Mouse (Mus musculus): ENCODE results near the gene Smad3. TPM values are rescaled to one million over a fixed set of nuclear protein-coding genes. Genes with fewer than 3 reads are reported as not detected.

Smad3 gene
- polyA plus RNA-seq, 1 experiment = 6.3 TPM

DNA sequence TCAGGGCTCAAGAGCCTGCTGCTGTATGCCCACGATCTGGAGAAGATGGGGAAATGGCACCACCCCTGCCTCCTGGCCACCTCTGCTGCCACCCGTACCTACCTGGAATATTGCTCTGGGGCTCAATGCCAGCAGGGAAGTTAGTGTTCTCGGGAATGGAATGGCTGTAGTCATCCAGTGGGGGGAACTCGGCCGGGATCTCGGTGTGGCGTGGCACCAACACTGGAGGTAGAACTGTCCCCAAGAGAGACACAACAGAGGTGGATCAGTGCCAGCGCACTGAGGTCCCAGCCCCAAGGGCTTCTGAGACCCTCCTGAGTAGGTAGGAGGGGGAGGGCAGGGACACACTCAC lies 90.4 kb downstream of the Smad3 start:
- TF ChIP-seq MAX (IDR thresholded peaks at IDR 0.05) (no peak), MYOG (IDR thresholded peaks at IDR 0.05; ENCODE audit: control insufficient read depth, extremely low read depth, insufficient read length) (no peak), USF1 (IDR thresholded peaks at IDR 0.05; ENCODE audit: low read depth) (no peak), CEBPB (IDR thresholded peaks at IDR 0.05; ENCODE audit: low read depth) (no peak), CTCF (IDR thresholded peaks at IDR 0.05; ENCODE audit: control insufficient read depth, insufficient read depth, insufficient read length) (no peak), MYOD1 (IDR thresholded peaks at IDR 0.05; ENCODE audit: control insufficient read depth, insufficient read length, low read depth) (no peak), FOSL1 (IDR thresholded peaks at IDR 0.05; ENCODE audit: insufficient read depth, low read length, poor library complexity, severe bottlenecking) (no peak)
- Histone ChIP-seq H3K79me3 (ENCODE audit: low read depth) (peaks cover 3% of the 10 kb centered on the region), H3K27me3 (ENCODE audit: control insufficient read depth, insufficient read depth, insufficient read length) (no peaks in the 10 kb centered on the region), H3K4me3 (ENCODE audit: insufficient read depth, poor library complexity, severe bottlenecking) (no peak overlapping the region), H3K79me2 (ENCODE audit: control insufficient read depth, insufficient read depth) (peaks cover 3% of the 10 kb centered on the region), H3ac (ENCODE audit: control insufficient read depth, insufficient read length, low read depth) (no peak overlapping the region), H3K36me3 (ENCODE audit: control insufficient read depth, insufficient read depth) (no peaks in the 10 kb centered on the region)

GRCm38 (mm10) chr9:63666612-63667372 lies 91.0 kb downstream of the Smad3 start:
- H3K79me3 ChIP-seq (ENCODE audit: low read depth) = peaks cover 2% of the 10 kb centered on the region
- no peaks in the 10 kb centered on the region for H3K79me2 ChIP-seq (ENCODE audit: control insufficient read depth, insufficient read depth)
- H3ac ChIP-seq (ENCODE audit: control insufficient read depth, insufficient read length, low read depth) = no peak overlapping the region
- no peaks in the 10 kb centered on the region for H3K36me3 ChIP-seq (ENCODE audit: control insufficient read depth, insufficient read depth)
- no peaks in the 10 kb centered on the region for H3K27me3 ChIP-seq (ENCODE audit: control insufficient read depth, insufficient read depth, insufficient read length)
- H3K4me3 ChIP-seq (ENCODE audit: insufficient read depth, poor library complexity, severe bottlenecking) = no peak overlapping the region
- TF ChIP-seq MAX (IDR thresholded peaks at IDR 0.05) (no peak), FOSL1 (IDR thresholded peaks at IDR 0.05; ENCODE audit: insufficient read depth, low read length, poor library complexity, severe bottlenecking) (no peak), CTCF (IDR thresholded peaks at IDR 0.05; ENCODE audit: control insufficient read depth, insufficient read depth, insufficient read length) (no peak), CEBPB (IDR thresholded peaks at IDR 0.05; ENCODE audit: low read depth) (no peak), MYOG (IDR thresholded peaks at IDR 0.05; ENCODE audit: control insufficient read depth, extremely low read depth, insufficient read length) (no peak), USF1 (IDR thresholded peaks at IDR 0.05; ENCODE audit: low read depth) (no peak), MYOD1 (IDR thresholded peaks at IDR 0.05; ENCODE audit: control insufficient read depth, insufficient read length, low read depth) (no peak)

- Histone ChIP-seq H3K79me2 (ENCODE audit: control insufficient read depth, insufficient read depth) (no peaks in the 10 kb centered on the region), H3K36me3 (ENCODE audit: control insufficient read depth, insufficient read depth) (peaks cover 3% of the 10 kb centered on the region), H3K27me3 (ENCODE audit: control insufficient read depth, insufficient read depth, insufficient read length) (no peaks in the 10 kb centered on the region), H3K4me3 (ENCODE audit: insufficient read depth, poor library complexity, severe bottlenecking) (no peak overlapping the region), H3K79me3 (ENCODE audit: low read depth) (peaks cover 2% of the 10 kb centered on the region), H3ac (ENCODE audit: control insufficient read depth, insufficient read length, low read depth) (no peak overlapping the region)
- no peak for TF ChIP-seq FOSL1 (IDR thresholded peaks at IDR 0.05; ENCODE audit: insufficient read depth, low read length, poor library complexity, severe bottlenecking)
- no peak for TF ChIP-seq USF1 (IDR thresholded peaks at IDR 0.05; ENCODE audit: low read depth)
- TF ChIP-seq MYOD1 (IDR thresholded peaks at IDR 0.05; ENCODE audit: control insufficient read depth, insufficient read length, low read depth) = peak; percentile 73
- TF ChIP-seq MYOG (IDR thresholded peaks at IDR 0.05; ENCODE audit: control insufficient read depth, extremely low read depth, insufficient read length) = no peak
- peak; percentile 32 for TF ChIP-seq MAX (IDR thresholded peaks at IDR 0.05)
- TF ChIP-seq CEBPB (IDR thresholded peaks at IDR 0.05; ENCODE audit: low read depth) = no peak
- no peak for TF ChIP-seq CTCF (IDR thresholded peaks at IDR 0.05; ENCODE audit: control insufficient read depth, insufficient read depth, insufficient read length)
Measured at GRCm38 (mm10) chr9:63664792-63665646, 92.8 kb downstream of the Smad3 start.

DNA sequence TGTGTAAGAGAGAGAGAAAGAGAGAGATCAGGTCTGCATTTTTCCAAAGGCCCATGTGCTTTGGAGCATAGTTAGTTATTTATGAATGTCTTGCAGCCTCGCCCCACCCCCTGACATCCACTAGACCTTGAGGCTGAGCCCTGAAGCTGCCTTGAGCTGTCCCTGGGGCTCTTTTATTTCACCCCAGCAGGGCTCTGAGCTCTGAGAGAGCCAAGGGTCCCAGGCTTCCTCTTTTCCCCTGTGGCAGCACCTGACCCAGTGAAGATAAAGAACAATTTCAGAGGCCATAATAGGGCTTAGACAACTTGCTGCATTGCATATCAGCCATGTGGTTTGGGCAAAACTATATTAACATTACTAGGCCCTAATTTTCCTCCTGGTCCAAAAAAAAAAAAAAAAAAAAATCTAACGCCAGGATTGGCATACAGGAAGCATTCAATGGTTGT lies 93.5 kb downstream of the Smad3 start:
- Histone ChIP-seq H3K27me3 (ENCODE audit: control insufficient read depth, insufficient read depth, insufficient read length) (no peaks in the 10 kb centered on the region), H3K79me3 (ENCODE audit: low read depth) (no peaks in the 10 kb centered on the region), H3K4me3 (ENCODE audit: insufficient read depth, poor library complexity, severe bottlenecking) (no peak overlapping the region), H3K36me3 (ENCODE audit: control insufficient read depth, insufficient read depth) (peaks cover 3% of the 10 kb centered on the region), H3ac (ENCODE audit: control insufficient read depth, insufficient read length, low read depth) (no peak overlapping the region), H3K79me2 (ENCODE audit: control insufficient read depth, insufficient read depth) (no peaks in the 10 kb centered on the region)
- TF ChIP-seq CTCF (IDR thresholded peaks at IDR 0.05; ENCODE audit: control insufficient read depth, insufficient read depth, insufficient read length) (no peak), CEBPB (IDR thresholded peaks at IDR 0.05; ENCODE audit: low read depth) (no peak), USF1 (IDR thresholded peaks at IDR 0.05; ENCODE audit: low read depth) (no peak), FOSL1 (IDR thresholded peaks at IDR 0.05; ENCODE audit: insufficient read depth, low read length, poor library complexity, severe bottlenecking) (no peak), MYOG (IDR thresholded peaks at IDR 0.05; ENCODE audit: control insufficient read depth, extremely low read depth, insufficient read length) (no peak), MAX (IDR thresholded peaks at IDR 0.05) (no peak), MYOD1 (IDR thresholded peaks at IDR 0.05; ENCODE audit: control insufficient read depth, insufficient read length, low read depth) (no peak)

DNA sequence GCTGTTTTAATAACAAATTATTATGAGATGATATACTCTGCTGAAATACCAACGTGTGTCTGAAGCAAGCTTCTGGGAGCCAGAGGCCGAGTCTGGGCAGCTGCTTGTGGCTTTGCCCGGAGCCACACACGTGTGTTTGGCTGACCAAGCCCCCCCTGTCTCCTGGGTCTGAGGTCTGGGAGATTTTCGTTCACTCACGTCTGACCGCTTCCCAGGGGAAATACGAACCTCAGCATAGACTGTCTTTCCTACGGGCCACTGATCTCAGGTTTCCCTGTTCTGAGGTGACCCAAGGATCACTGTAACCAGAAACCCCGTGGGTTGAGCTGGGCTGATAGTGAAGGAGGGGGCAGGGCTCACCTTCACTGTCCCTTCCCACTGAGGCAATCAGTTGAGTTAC lies 94.6 kb downstream of the Smad3 start:
- Histone ChIP-seq H3ac (ENCODE audit: control insufficient read depth, insufficient read length, low read depth) (no peak overlapping the region), H3K4me3 (ENCODE audit: insufficient read depth, poor library complexity, severe bottlenecking) (no peak overlapping the region), H3K36me3 (ENCODE audit: control insufficient read depth, insufficient read depth) (peaks cover 3% of the 10 kb centered on the region)

More for the DNA sequence above, 94.6 kb downstream of the Smad3 start:
- no peaks in the 10 kb centered on the region for H3K27me3 ChIP-seq (ENCODE audit: control insufficient read depth, insufficient read depth, insufficient read length)
- TF ChIP-seq MYOD1 (IDR thresholded peaks at IDR 0.05; ENCODE audit: control insufficient read depth, insufficient read length, low read depth) = peak; percentile 77
- TF ChIP-seq MAX (IDR thresholded peaks at IDR 0.05) = no peak
- H3K79me3 ChIP-seq (ENCODE audit: low read depth) = no peaks in the 10 kb centered on the region
- no peaks in the 10 kb centered on the region for H3K79me2 ChIP-seq (ENCODE audit: control insufficient read depth, insufficient read depth)
